Mouse (Mus musculus) CH12F3 (cell line): ENCODE measurements around the gene Accs.

Experiments
- in situ Hi-C: fragments of 300-500 bp; cut with MboI; formaldehyde crosslinking; loops from 2 replicates; pipeline ENCODE4 v1.14.3; 2020; ENCODE audit warnings: low sequenced_read_pairs

Gene Accs

GRCm38 (mm10) chr2:93801097-93801496 lies 48.6 kb downstream of the Accs start:
- in situ Hi-C loops, result loop anchor here (10.0 kb wide), 1 partner anchor 326 kb away; no protein-coding TSS in a partner anchor

- in situ Hi-C loops, result no loop called here
Observed at GRCm38 (mm10) chr2:93797162-93797795, 52.5 kb downstream of the Accs start.

- in situ Hi-C loops, result no loop called here
Observed at GRCm38 (mm10) chr2:93794375-93794774, 55.4 kb downstream of the Accs start.

DNA sequence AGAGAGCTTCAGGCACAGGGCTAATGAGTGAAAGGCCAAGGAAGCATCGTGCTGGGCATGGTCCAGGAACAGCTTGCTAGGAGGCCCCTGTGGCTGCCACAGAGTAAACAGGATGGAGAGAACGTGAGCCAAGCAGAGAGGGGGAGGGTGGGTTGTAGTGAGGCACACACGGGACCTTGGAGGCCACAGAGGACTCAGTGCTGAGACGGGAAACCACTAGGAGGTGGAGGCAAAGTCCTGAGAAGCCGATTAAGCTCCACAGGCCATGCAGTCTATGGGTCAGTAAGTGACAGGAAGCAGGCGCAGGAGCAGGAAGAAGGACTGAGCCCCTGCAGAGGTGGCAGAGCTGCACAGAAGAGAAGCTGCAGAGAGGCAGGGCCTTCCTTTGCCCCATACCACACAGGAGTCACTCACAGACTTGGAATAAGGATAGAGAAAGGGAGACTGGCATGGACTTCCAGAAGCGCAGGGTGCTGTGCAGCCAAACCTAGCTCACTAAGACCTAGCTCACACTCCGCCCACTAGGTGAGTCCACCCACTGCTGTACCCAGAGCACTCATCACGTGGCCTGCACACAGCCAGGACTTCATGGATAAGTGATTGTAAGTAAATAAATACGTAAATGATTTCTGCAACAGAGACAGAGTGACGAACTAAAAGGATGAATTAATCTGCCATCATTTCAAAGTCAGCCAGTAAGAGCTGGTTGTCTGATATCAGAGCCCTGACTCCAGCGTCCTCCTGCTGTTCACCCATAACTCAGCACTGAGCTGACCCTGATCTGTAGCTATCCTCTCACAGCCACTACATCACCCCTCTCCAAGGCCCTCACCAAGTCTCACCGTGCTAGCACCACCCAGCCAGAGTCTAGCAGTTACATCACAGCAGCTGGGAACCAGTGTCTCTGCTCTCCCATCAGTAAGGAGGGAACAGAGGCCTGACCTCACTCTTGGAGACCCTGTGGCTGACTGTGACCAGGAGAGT lies 57.9 kb downstream of the Accs start:
- in situ Hi-C loops, result no loop called here

GRCm38 (mm10) chr2:93790798-93791345 lies 58.9 kb downstream of the Accs start:
- in situ Hi-C loops, result no loop called here

DNA sequence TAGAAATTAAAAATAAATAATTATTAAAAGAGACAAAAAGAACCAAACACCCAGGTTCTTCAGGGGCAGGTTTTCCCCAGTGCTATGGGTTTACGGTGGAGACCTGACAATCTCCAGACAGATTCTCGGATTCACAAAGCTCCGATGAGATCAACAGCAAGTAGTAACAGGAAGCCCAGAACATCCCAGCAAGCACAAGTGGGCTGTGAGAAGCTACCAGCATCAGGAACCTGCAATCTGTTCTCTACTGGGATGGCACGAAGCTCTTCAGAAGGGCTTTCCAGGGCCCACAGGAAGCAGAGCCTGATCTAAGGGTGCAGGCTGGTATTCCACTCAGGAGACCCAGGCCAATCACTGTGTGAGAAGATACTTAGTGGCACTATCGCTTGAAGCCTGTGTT lies 61.2 kb downstream of the Accs start:
- in situ Hi-C loops, result no loop called here

DNA sequence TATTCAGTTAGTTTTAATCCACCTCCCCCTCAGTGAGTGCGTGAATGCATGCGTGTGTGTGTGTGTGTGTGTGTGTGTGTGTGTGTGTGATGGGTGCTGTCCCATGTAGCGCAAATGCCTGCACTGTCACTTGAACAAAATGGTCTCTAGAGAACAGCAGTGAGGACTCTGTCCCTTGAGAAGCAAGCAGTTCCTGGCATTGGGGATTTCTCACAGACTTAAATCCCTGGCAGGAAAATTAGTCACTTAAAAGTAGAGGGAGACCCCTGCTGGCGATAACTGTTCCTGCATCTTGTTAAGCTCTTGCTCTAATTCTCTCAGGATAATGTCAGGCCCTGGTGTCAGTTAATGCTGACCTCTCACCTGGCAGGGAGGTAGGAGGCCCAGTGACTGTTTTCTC lies 63.6 kb downstream of the Accs start:
- in situ Hi-C loops, result no loop called here

DNA sequence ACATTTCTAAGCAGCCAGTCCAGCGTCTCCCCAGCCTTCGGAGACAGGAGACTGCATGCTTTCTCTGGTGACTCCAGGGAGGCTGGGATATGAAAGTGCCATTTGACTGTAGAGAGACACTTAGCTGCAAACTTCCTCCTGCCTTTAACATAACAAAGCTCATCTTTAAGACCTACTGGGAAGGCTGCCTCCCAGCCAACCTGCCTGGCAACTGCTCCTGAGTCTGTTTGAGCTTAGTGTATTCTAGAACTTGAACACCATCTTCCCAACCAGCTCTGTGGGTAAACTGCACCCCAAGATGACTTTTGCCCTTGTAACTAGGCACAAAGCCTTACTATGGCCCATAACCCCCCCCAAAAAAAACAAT lies 64.3 kb downstream of the Accs start:
- in situ Hi-C loops, result no loop called here

DNA sequence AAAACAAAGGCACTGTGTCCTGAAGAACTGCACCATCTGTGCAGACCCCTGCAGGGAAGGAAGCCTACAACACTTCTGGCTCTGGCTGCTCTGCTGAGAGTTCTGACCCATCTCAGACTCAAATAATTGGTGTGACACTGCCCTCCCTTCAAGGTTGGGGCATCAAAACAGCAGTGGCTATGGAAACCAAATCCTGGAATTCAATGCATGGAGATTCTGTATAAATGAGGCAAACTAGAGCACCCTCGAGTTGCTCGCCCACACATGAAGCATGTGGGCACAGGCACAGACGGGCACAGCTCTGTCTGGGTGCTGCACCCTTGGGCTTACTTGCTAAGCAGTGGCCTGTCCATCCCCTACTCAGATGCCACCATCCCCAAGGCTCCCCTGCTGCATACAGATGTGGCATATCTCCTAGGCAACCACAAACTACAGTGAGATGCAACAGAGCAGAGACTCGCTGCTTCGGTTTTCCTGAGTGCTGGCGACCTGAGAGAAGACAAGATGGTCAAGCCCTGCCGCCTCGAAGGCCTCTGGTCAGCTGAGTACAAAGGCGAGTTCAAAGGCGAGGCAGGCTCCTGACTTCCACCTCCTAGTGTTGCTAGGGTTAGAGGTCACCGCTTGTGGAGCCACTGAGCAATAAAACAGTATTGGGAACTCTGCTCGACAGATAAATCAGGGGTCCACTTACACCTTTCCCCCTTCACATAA lies 64.9 kb downstream of the Accs start:
- in situ Hi-C loops, result no loop called here

- in situ Hi-C loops, result no loop called here
Observed at GRCm38 (mm10) chr2:93783926-93784539, 65.7 kb downstream of the Accs start.
